Mouse (Mus musculus) layer of hippocampus, adult 9-10 months (tissue): ENCODE measurements around the gene Nhsl1.

Experiments
- DNase-seq: peaks from one replicate; pipeline ENCODE4 v3.0.0; 2022; ENCODE audit warnings: low spot score

The Nhsl1 gene

GRCm38 (mm10) chr10:18347231-18347630, 28.4 kb downstream of the Nhsl1 start:
- no peak for DNase-seq

- no peak for DNase-seq
Observed at GRCm38 (mm10) chr10:18350781-18351180, 32.0 kb downstream of the Nhsl1 start.

DNA sequence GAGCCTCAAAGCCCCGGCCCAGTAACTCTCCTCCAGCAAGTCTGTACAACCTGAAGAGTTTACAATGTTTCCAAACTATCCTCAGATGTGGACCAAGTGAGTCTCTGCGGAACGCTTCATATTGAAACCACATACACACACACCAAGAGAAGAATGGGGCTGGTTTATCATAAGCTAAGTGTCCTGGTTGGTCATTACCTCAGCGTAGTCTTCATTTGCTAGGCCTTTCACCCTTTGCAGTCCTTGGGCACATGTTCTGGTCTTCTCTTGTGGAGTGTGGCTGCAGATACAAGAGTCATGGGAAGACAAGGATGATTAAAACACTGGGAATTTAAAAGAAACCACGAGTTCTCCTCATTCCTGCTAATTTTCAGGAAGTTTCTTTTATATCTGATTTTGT, 34.2 kb downstream of the Nhsl1 start:
- DNase-seq = no peak

GRCm38 (mm10) chr10:18354103-18354502, 35.3 kb downstream of the Nhsl1 start:
- no peak for DNase-seq

DNA sequence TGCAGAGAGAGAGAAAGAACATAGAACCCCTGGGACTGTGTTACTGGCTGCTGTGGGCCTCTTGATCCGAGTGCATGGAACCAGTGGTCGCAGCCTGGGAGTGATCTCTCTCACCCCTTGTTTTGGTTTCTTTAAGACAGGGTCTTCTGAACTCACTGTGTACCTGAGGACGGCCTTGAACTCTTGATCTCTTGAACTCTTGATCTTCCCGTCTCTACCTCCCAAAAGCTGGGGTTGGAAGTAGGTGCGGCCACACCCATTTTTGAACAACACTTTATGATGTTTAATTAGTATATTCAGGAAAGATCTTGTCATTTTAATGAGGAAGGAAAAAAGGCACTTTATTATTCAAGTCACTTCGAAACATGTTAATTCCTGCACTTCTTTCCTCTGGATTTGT, 37.7 kb downstream of the Nhsl1 start:
- DNase-seq = no peak

GRCm38 (mm10) chr10:18357212-18357611, 38.4 kb downstream of the Nhsl1 start:
- no peak for DNase-seq

DNA sequence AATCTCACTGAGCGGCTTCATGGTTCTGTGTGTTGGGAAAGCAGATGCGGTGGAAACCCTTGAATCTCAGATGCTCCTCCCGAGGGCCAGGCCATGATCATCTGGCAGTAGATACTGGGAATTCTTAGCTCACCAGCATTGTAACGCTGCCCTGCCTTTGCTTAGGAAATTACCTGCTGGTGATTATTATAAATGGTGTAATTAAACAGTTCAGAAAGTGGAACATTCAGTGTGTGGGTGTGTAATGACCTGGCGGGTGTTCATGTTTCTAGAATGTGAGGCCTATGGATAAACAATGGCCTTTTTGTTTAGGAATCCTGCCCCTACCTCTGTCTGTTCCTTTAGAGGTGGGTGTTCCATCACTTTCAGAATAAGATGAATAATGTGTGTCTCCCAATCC, 39.7 kb downstream of the Nhsl1 start:
- DNase-seq = no peak

GRCm38 (mm10) chr10:18360175-18360574, 41.4 kb downstream of the Nhsl1 start:
- DNase-seq = peak; percentile 8

DNA sequence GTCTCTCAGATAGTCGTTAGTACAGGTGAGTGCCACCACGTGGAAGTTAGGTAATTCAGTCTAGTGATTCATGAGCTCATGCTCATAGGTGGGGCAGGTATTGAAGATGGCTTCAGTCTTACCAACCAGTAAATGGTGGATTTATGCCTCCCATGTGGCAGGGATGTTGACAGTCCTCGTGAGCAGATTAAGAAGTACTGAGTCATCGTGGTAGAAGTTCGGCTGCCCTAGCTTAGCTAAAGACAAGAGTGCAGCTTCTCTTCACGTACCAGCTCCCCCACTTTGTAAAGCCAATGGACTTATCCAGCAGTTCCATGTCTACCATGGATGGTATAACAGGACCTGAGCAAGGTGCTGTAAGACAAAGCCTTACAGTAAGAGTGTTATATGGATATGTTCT, 46.6 kb downstream of the Nhsl1 start:
- no peak for DNase-seq

DNA sequence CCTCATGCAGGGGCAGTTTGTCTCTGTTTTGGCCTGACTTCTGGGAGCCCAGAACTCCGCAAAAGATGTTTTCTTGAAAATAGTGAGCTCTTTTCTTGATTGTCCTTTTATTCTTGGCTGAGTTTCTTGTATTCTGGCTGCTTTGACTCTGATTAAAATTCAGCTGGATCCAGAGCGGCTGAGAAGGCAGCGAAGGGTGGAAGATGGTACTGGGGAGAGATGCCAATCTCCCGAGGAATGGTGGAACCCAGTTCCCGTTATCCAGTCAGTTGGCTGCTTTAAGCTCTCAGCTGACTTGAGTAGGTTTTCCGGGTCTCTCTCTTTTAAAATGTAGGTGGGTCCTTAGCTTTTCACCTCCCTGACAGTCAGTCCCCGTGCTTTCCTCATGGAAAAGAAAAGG, 47.9 kb downstream of the Nhsl1 start:
- no peak for DNase-seq

- no peak for DNase-seq
Observed at GRCm38 (mm10) chr10:18368111-18368510, 49.3 kb downstream of the Nhsl1 start.

- no peak for DNase-seq
Observed at GRCm38 (mm10) chr10:18370475-18371286, 51.9 kb downstream of the Nhsl1 start.

- DNase-seq = no peak
Observed at GRCm38 (mm10) chr10:18371866-18372265, 53.1 kb downstream of the Nhsl1 start.

DNA sequence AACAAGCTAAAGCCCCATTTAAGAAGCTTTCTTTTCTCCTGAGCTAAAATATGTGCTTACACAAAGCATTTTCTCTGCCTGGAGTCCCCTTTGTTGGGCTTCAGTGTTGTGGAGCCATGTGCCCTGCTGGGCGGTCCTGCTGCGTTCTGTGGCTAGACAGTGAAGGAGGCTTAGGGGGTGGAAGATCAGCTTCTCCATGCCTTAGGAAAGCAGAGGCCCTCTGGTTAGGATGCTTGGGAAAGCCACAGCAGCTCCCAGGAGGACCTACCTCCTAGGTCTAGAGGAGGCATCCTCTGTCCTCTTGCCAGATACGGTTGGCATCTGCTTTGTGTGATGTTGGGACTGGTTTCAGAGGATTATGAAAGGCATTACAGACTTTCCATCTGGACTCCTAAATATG, 56.5 kb downstream of the Nhsl1 start:
- DNase-seq = no peak

GRCm38 (mm10) chr10:18384766-18385165, 66.0 kb downstream of the Nhsl1 start:
- DNase-seq = no peak

GRCm38 (mm10) chr10:18386224-18386623, 67.4 kb downstream of the Nhsl1 start:
- no peak for DNase-seq

DNA sequence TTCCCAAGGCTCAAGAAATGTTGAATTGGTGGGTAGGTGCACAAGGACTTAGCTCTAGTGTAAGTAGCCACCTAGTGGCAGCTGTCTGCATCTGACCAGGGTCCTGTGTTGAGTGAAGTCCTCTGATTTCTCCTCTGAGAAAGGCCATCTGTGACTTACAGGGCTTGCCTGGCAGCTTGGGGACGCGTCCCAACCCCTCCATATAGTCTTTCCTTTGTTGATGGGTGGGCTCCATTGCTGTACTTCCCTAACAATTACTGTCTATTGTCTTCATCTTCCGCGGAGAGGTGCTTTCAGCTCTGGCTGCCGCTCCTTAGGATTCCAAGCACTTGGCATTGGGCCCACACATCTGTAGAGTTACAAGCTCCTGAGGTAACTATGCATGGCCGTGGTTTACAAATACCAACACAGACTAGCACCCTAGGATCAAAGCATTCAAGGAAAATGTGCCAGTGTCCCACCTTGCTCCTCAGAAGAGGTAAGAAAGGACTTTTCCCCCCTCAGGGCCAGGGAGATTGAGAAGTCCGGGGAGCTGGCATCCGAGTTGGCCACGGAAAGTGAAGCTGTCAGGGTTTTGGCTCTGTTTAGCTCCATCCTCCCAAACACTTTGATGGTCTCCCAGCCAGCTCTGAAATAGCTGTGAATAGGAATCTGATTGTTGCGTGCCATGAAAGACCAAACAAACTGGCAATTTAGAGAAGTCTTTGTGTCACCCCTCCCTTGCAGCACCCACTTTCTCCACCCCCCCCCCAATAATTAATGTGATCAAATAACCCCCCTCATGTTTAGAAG, 70.2 kb downstream of the Nhsl1 start:
- DNase-seq = no peak

GRCm38 (mm10) chr10:18390004-18390403, 71.2 kb downstream of the Nhsl1 start:
- DNase-seq = no peak

GRCm38 (mm10) chr10:18391608-18392007, 72.8 kb downstream of the Nhsl1 start:
- peak; percentile 51 for DNase-seq

DNA sequence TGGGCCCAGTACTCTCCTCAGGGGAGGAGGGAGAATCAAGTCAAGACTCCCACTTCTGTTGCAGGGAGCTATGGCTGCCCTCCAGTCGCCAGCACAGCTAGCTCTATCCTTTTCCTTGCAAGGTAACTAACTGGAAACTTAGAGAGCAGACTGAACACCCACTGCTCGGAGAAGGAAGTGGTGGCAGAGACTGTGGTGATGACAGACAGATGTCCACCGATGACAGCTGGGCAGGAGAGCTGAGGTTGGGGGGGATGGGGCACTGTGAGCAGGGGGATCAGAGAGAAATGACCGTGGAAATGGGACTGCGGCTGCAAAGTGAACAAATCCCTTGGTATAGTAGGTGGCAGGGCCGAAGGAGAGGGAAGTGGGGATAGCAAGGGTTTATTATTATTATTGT, 73.5 kb downstream of the Nhsl1 start:
- DNase-seq = no peak

- DNase-seq = no peak
Observed at GRCm38 (mm10) chr10:18393740-18394139, 75.0 kb downstream of the Nhsl1 start.

GRCm38 (mm10) chr10:18394270-18394669, 75.5 kb downstream of the Nhsl1 start:
- no peak for DNase-seq

DNA sequence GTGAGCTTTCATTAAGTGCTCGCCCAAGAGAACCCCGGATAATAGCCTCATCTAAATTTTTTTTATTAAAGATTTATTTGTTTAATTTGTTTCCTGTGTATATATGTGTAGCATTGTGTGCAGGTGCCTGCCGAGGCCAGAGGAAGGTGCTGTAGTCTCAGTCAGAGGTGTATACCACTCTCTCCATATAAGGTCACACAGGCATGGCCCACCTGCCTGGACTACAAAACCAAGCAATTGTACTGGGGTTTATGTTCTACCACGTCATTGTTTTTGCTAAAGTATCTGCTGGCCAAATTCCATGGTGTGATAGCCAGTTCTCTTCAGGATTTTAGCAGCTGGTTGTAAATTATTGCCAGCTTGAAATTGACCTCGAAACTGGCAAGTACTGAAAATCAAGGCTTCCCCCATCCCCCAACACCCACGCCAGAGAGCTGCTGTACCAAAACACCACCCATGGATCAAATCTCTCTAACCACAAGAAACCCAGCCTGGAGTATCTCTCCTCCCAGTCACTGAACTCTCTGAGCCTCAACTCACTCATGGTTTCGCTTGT, 81.4 kb downstream of the Nhsl1 start:
- no peak for DNase-seq
